Mouse (Mus musculus) midbrain, embryonic 16.5 days (tissue): ENCODE results near the gene Auts2. TPM values are rescaled to one million over a fixed set of nuclear protein-coding genes. Genes with fewer than 3 reads are reported as not detected.

Experiments used
- ATAC-seq: fragments of 200-750 bp; cut with Nextera tagmentation; 2 replicates; pipeline ENCODE4 v1.8.0; 2017; ENCODE audit warnings: moderate TSS enrichment
- H3K27ac ChIP-seq: fragments of 300-500 bp; sonication (generic); 2 replicates; pipeline ENCODE4 v1.5.1; 2014; ENCODE audit warnings: mild to moderate bottlenecking, low read length, mixed read lengths
- H3K27me3 ChIP-seq: fragments of 300-500 bp; sonication (generic); 2 replicates; pipeline ENCODE4 v1.6.1; 2014; ENCODE audit warnings: low read depth, low read length, mixed read lengths; ENCODE audit not compliant: control insufficient read depth, insufficient read depth
- H3K36me3 ChIP-seq: fragments of 300-500 bp; sonication (generic); 2 replicates; pipeline ENCODE4 v1.6.1; 2014; ENCODE audit warnings: mild to moderate bottlenecking, low read length, moderate library complexity, mixed read lengths; ENCODE audit not compliant: control insufficient read depth, insufficient read depth
- H3K4me1 ChIP-seq: fragments of 300-500 bp; sonication (generic); 2 replicates; pipeline ENCODE4 v1.6.1; 2014; ENCODE audit warnings: mild to moderate bottlenecking, low read length, mixed read lengths; ENCODE audit not compliant: control insufficient read depth, insufficient read depth
- H3K4me2 ChIP-seq: fragments of 300-500 bp; sonication (generic); 2 replicates; pipeline ENCODE4 v1.6.1; 2014; ENCODE audit warnings: mild to moderate bottlenecking, low read length, mixed read lengths
- H3K4me3 ChIP-seq: fragments of 300-500 bp; sonication (generic); 2 replicates; pipeline ENCODE4 v1.5.1; 2014; ENCODE audit warnings: low read depth, mild to moderate bottlenecking, low read length, moderate library complexity, mixed read lengths
- H3K9ac ChIP-seq: fragments of 300-500 bp; sonication (generic); 2 replicates; pipeline ENCODE4 v1.6.1; 2014; ENCODE audit warnings: low read depth, low read length, mixed read lengths
- H3K9me3 ChIP-seq: fragments of 300-500 bp; sonication (generic); replicated peaks from 2 replicates; pipeline ENCODE4 v1.6.1; 2014; ENCODE audit warnings: mild to moderate bottlenecking, low read length, mixed read lengths; ENCODE audit not compliant: control insufficient read depth, poor library complexity, severe bottlenecking
- WGBS: fragments of 180-500 bp; shearing (Covaris S2); extraction: QIAGEN DNeasy Blood & Tissue Kit; methylation state at CpG from one replicate; pipeline ENCODE4 v1.1.7; 2014; 5-methylcytosine and 5-hydroxymethylcytosine counted together
- polyA plus RNA-seq: library from polyadenylated mRNA; unstranded; fragments of >200 nt; fragmentation: Nextera tagmentation; extraction: Ambion mirVana; gene quantifications from 2 replicates; pipeline ENCODE4 v1.2.1, GENCODE M21; 2015

Gene Auts2
- polyA plus RNA-seq, 1 experiment from 2014 or later, result 49.8 TPM

GRCm38 (mm10) chr5:131491843-131492242, 1051.3 kb downstream of the Auts2 start:
- no peak overlapping the region for H3K4me2 ChIP-seq
- no peaks in the 10 kb centered on the region for H3K36me3 ChIP-seq
- peaks cover 6% of the 10 kb centered on the region; the same call in 1 of the 2 replicates for H3K4me1 ChIP-seq
- H3K27ac ChIP-seq, result no peak overlapping the region
- WGBS, result 71% methylated on average over 8 of the region's 8 CpGs
- no peak for ATAC-seq
- H3K9me3 ChIP-seq, result no peaks in the 10 kb centered on the region
- H3K4me3 ChIP-seq, result no peak overlapping the region
- H3K27me3 ChIP-seq, result no peaks in the 10 kb centered on the region
- no peak overlapping the region for H3K9ac ChIP-seq

GRCm38 (mm10) chr5:131490811-131491210, 1052.3 kb downstream of the Auts2 start:
- Histone ChIP-seq H3K36me3 (no peaks in the 10 kb centered on the region), H3K4me1 (peaks cover 6% of the 10 kb centered on the region; the same call in 1 of the 2 replicates), H3K9me3 (no peaks in the 10 kb centered on the region), H3K27me3 (no peaks in the 10 kb centered on the region), H3K9ac (no peak overlapping the region), H3K4me2 (no peak overlapping the region), H3K4me3 (no peak overlapping the region), H3K27ac (no peak overlapping the region)
- WGBS, result 77% methylated on average over 2 of the region's 2 CpGs
- no peak for ATAC-seq

GRCm38 (mm10) chr5:131489846-131490245, 1053.3 kb downstream of the Auts2 start:
- Histone ChIP-seq H3K9me3 (no peaks in the 10 kb centered on the region), H3K27ac (no peak overlapping the region), H3K4me1 (peaks cover 6% of the 10 kb centered on the region; the same call in 1 of the 2 replicates), H3K9ac (no peak overlapping the region), H3K4me2 (no peak overlapping the region), H3K36me3 (no peaks in the 10 kb centered on the region), H3K4me3 (no peak overlapping the region), H3K27me3 (no peaks in the 10 kb centered on the region)
- 93% methylated on average over 7 of the region's 7 CpGs for WGBS
- no peak for ATAC-seq

- Histone ChIP-seq H3K9ac (no peak overlapping the region), H3K4me2 (no peak overlapping the region), H3K4me3 (no peak overlapping the region), H3K9me3 (no peaks in the 10 kb centered on the region), H3K4me1 (no peaks in the 10 kb centered on the region), H3K27me3 (no peaks in the 10 kb centered on the region), H3K36me3 (no peaks in the 10 kb centered on the region), H3K27ac (no peak overlapping the region)
- ATAC-seq, result no peak
- 93% methylated on average over 4 of the region's 4 CpGs for WGBS
These were observed 1056.6 kb downstream of the Auts2 start for GRCm38 (mm10) chr5:131486527-131486926.

- no peak for ATAC-seq
- H3K9ac ChIP-seq, result no peak overlapping the region
- H3K4me2 ChIP-seq, result no peak overlapping the region
- 0 out of 2 replicates have a peak, but pooled peaks cover 2% of the 10 kb centered on the region for H3K9me3 ChIP-seq
- no peaks in the 10 kb centered on the region for H3K4me1 ChIP-seq
- H3K36me3 ChIP-seq, result peaks cover 33% of the 10 kb centered on the region
- H3K27ac ChIP-seq, result no peak overlapping the region
- no peaks in the 10 kb centered on the region for H3K27me3 ChIP-seq
- H3K4me3 ChIP-seq, result no peak overlapping the region
These were observed 1067.9 kb downstream of the Auts2 start for GRCm38 (mm10) chr5:131475278-131475677.

- ATAC-seq, result no peak
- no peak overlapping the region for H3K9ac ChIP-seq
- no peak overlapping the region for H3K27ac ChIP-seq
- H3K9me3 ChIP-seq, result no peaks in the 10 kb centered on the region
- H3K4me2 ChIP-seq, result no peak overlapping the region
- peaks cover 18% of the 10 kb centered on the region for H3K36me3 ChIP-seq
- WGBS, result 98% methylated on average over 4 of the region's 4 CpGs
- H3K4me3 ChIP-seq, result no peak overlapping the region
- H3K4me1 ChIP-seq, result no peaks in the 10 kb centered on the region
- no peaks in the 10 kb centered on the region for H3K27me3 ChIP-seq
These were observed 1074.5 kb downstream of the Auts2 start for GRCm38 (mm10) chr5:131468609-131469008.

- H3K4me3 ChIP-seq, result no peak overlapping the region
- ATAC-seq, result no peak
- H3K4me1 ChIP-seq, result no peaks in the 10 kb centered on the region
- WGBS, result 92% methylated on average over 9 of the region's 9 CpGs
- no peak overlapping the region for H3K9ac ChIP-seq
- H3K36me3 ChIP-seq, result peaks cover 9% of the 10 kb centered on the region
- H3K4me2 ChIP-seq, result no peak overlapping the region
- H3K27ac ChIP-seq, result no peak overlapping the region
- no peaks in the 10 kb centered on the region for H3K27me3 ChIP-seq
- no peaks in the 10 kb centered on the region for H3K9me3 ChIP-seq
These were observed 1077.0 kb downstream of the Auts2 start for GRCm38 (mm10) chr5:131466131-131466530.

GRCm38 (mm10) chr5:131463402-131463801, 1079.7 kb downstream of the Auts2 start:
- no peaks in the 10 kb centered on the region for H3K9me3 ChIP-seq
- no peak overlapping the region for H3K4me2 ChIP-seq
- ATAC-seq, result no peak
- no peak overlapping the region for H3K4me3 ChIP-seq
- H3K4me1 ChIP-seq, result peaks cover 3% of the 10 kb centered on the region
- 72% methylated on average over 6 of the region's 6 CpGs for WGBS
- H3K27me3 ChIP-seq, result no peaks in the 10 kb centered on the region
- no peak overlapping the region for H3K9ac ChIP-seq
- H3K27ac ChIP-seq, result no peak overlapping the region
- H3K36me3 ChIP-seq, result peaks cover 11% of the 10 kb centered on the region

- Histone ChIP-seq H3K27ac (no peak overlapping the region), H3K4me1 (peaks cover 6% of the 10 kb centered on the region), H3K36me3 (peaks cover 14% of the 10 kb centered on the region)
These were observed 1083.2 kb downstream of the Auts2 start for GRCm38 (mm10) chr5:131459951-131460350.

More at GRCm38 (mm10) chr5:131459951-131460350, 1083.2 kb downstream of the Auts2 start:
- ATAC-seq, result no peak
- Histone ChIP-seq H3K27me3 (no peaks in the 10 kb centered on the region), H3K9me3 (no peaks in the 10 kb centered on the region), H3K4me2 (no peak overlapping the region), H3K9ac (no peak overlapping the region), H3K4me3 (no peak overlapping the region)
- WGBS, result 67% methylated on average over 6 of the region's 6 CpGs
